In genomic region chr1:177518897-177519513, GRCm38 (mm10) we compare ENCODE assay signal across 12 mouse cellular contexts.
DNase-seq lines count a peak whose midpoint lies in the region; ATAC-seq lines count a peak whose summit lies in the region.
"Had no signal": no experiment of that assay in that cellular context is flagged by ENCODE, and none has a peak within 500 bp of the region (broad histone marks: within the 10 kb centered on the region; RNA-seq: fewer than 3 reads in every experiment).

No protein-coding gene starts in this region.

- H3K36me3 ChIP-seq in embryonic facial prominence, embryonic 12.5 days, result no peaks in the 10 kb centered on the region
- H3K36me3 ChIP-seq in forebrain, embryonic 16.5 days (ENCODE audit: control insufficient read depth, insufficient read depth), result no peaks in the 10 kb centered on the region
- H3K36me3 ChIP-seq in limb, embryonic 12.5 days, result no peaks in the 10 kb centered on the region
- no peaks in the 10 kb centered on the region for H3K36me3 ChIP-seq in neural tube, embryonic 12.5 days
- H3K36me3 ChIP-seq: lung, embryonic 15.5 days had no signal

- no peak overlapping the region for H3K27ac ChIP-seq in embryonic facial prominence, embryonic 12.5 days
- H3K27ac ChIP-seq in forebrain, embryonic 16.5 days (ENCODE audit: low read length), result no peak overlapping the region
- H3K27ac ChIP-seq in limb, embryonic 12.5 days, result no peak overlapping the region; the same call in 1 of the 2 replicates
- no peak overlapping the region for H3K27ac ChIP-seq in neural tube, embryonic 12.5 days
- H3K27ac ChIP-seq: lung, embryonic 15.5 days had no signal

- no peaks in the 10 kb centered on the region for H3K27me3 ChIP-seq in embryonic facial prominence, embryonic 12.5 days
- no peaks in the 10 kb centered on the region for H3K27me3 ChIP-seq in forebrain, embryonic 16.5 days (replicated peaks; ENCODE audit: control insufficient read depth, insufficient read depth, low read length)
- no peaks in the 10 kb centered on the region; the same call in 1 of the 2 replicates for H3K27me3 ChIP-seq in limb, embryonic 12.5 days
- H3K27me3 ChIP-seq in neural tube, embryonic 12.5 days (replicated peaks), result no peaks in the 10 kb centered on the region
- H3K27me3 ChIP-seq: lung, embryonic 15.5 days had no signal

- H3K4me3 ChIP-seq in embryonic facial prominence, embryonic 12.5 days, result 0 out of 2 replicates have a peak overlapping the region, but pooled peaks have one; percentile 7
- H3K4me3 ChIP-seq in forebrain, embryonic 16.5 days (replicated peaks; ENCODE audit: low read length), result no peak overlapping the region
- peak overlapping the region; percentile 12; the same call in 1 of the 2 replicates for H3K4me3 ChIP-seq in limb, embryonic 12.5 days (replicated peaks)
- H3K4me3 ChIP-seq in neural tube, embryonic 12.5 days, result no peak overlapping the region
- H3K4me3 ChIP-seq: lung, embryonic 15.5 days had no signal

- H3K4me1 ChIP-seq in embryonic facial prominence, embryonic 12.5 days, result peaks cover 25% of the 10 kb centered on the region
- peaks cover 6% of the 10 kb centered on the region; the same call in 1 of the 2 replicates for H3K4me1 ChIP-seq in forebrain, embryonic 16.5 days (replicated peaks; ENCODE audit: control insufficient read depth, insufficient read depth, low read length)
- H3K4me1 ChIP-seq in limb, embryonic 12.5 days (replicated peaks), result peaks cover 21% of the 10 kb centered on the region
- H3K4me1 ChIP-seq in neural tube, embryonic 12.5 days, result peaks cover 17% of the 10 kb centered on the region
- H3K4me1 ChIP-seq: lung, embryonic 15.5 days had no signal

- DNase-seq in thymus, postnatal 36 days, result no peak
- DNase-seq in kidney, postnatal 4 days, result no peak
- DNase-seq: heart, postnatal 14 days; kidney, postnatal 10 days; right cerebral cortex, postnatal 4 days; thymus, adult 18-20 months had no signal

- no peaks in the 10 kb centered on the region for H3K9me3 ChIP-seq in embryonic facial prominence, embryonic 12.5 days
- H3K9me3 ChIP-seq in forebrain, embryonic 16.5 days (ENCODE audit: control insufficient read depth, low read length), result no peaks in the 10 kb centered on the region
- H3K9me3 ChIP-seq in limb, embryonic 12.5 days, result no peaks in the 10 kb centered on the region
- no peaks in the 10 kb centered on the region for H3K9me3 ChIP-seq in neural tube, embryonic 12.5 days
- H3K9me3 ChIP-seq: lung, embryonic 15.5 days had no signal

- ATAC-seq in embryonic facial prominence, embryonic 12.5 days (ENCODE audit: insufficient number of reproducible peaks, insufficient read depth, low FRiP score, low TSS enrichment), result no peak
- peak; percentile 70 for ATAC-seq in forebrain, embryonic 16.5 days
- peak; percentile 56; the same call in 1 of the 2 replicates for ATAC-seq in limb, embryonic 12.5 days (ENCODE audit: insufficient number of reproducible peaks, insufficient read depth, low FRiP score, low TSS enrichment, low read depth)
- peak; percentile 65; the same call in 1 of the 2 replicates for ATAC-seq in neural tube, embryonic 12.5 days (ENCODE audit: low FRiP score, low read depth)
- no peak for ATAC-seq in megakaryocyte progenitor cell, adult 5-6 weeks (replicated peaks; ENCODE audit: poor library complexity)

- 13% methylated on average over 13 of the region's 13 CpGs for WGBS in embryonic facial prominence, embryonic 12.5 days
- WGBS in forebrain, embryonic 16.5 days, result 41% methylated on average over 13 of the region's 13 CpGs
- WGBS in limb, embryonic 12.5 days, result 7% methylated on average over 13 of the region's 13 CpGs
- 11% methylated on average over 13 of the region's 13 CpGs for WGBS in neural tube, embryonic 12.5 days

- H3K9ac ChIP-seq in embryonic facial prominence, embryonic 12.5 days, result no peak overlapping the region
- H3K9ac ChIP-seq in forebrain, embryonic 16.5 days (replicated peaks; ENCODE audit: low read depth, low read length), result no peak overlapping the region
- no peak overlapping the region for H3K9ac ChIP-seq in limb, embryonic 12.5 days (replicated peaks)
- no peak overlapping the region for H3K9ac ChIP-seq in neural tube, embryonic 12.5 days
- H3K9ac ChIP-seq: lung, embryonic 15.5 days had no signal

- peak overlapping the region; percentile 41 for H3K4me2 ChIP-seq in embryonic facial prominence, embryonic 12.5 days (replicated peaks)
- no peak overlapping the region; the same call in 1 of the 2 replicates for H3K4me2 ChIP-seq in forebrain, embryonic 16.5 days (ENCODE audit: low read length)
- peak overlapping the region; percentile 49 for H3K4me2 ChIP-seq in limb, embryonic 12.5 days
- no peak overlapping the region for H3K4me2 ChIP-seq in neural tube, embryonic 12.5 days (replicated peaks)
- H3K4me2 ChIP-seq: lung, embryonic 15.5 days had no signal

Comparison
In these comparisons a context has a peak if more than half of its experiments do, and no peak if none do; other contexts are left out.
1. ATAC-seq: peak in forebrain, embryonic 16.5 days (single experiment), limb, embryonic 12.5 days (single experiment) and neural tube, embryonic 12.5 days (single experiment); none in embryonic facial prominence, embryonic 12.5 days (single experiment) and megakaryocyte progenitor cell, adult 5-6 weeks (single experiment).
2. H3K4me2 ChIP-seq: peak in embryonic facial prominence, embryonic 12.5 days (single experiment) and limb, embryonic 12.5 days (single experiment); none in forebrain, embryonic 16.5 days (single experiment) and neural tube, embryonic 12.5 days (single experiment).
3. H3K4me3 ChIP-seq: peak in embryonic facial prominence, embryonic 12.5 days (single experiment) and limb, embryonic 12.5 days (single experiment); none in forebrain, embryonic 16.5 days (single experiment) and neural tube, embryonic 12.5 days (single experiment).